Mouse (Mus musculus) brain, embryonic 18.5 days (tissue): ENCODE data around the gene Stim1.
"Not testable (repeated sequence)": the region's sequence is repeated elsewhere in the genome, so short reads cannot be mapped to it uniquely, and the experiment has no call there.

ENCODE experiments used
- DNase-seq: peaks from one replicate; pipeline ENCODE4 v3.0.0-alpha.2; 2012; ENCODE audit warnings: low read depth, low spot score

The Stim1 gene

GRCm38 (mm10) chr7:102249531-102249895 is 18.1 kb upstream of the Stim1 start:
- DNase-seq, result no peak

GRCm38 (mm10) chr7:102249896-102250630 is 17.5 kb upstream of the Stim1 start:
- DNase-seq, result no peak

GRCm38 (mm10) chr7:102250631-102251214 is 16.9 kb upstream of the Stim1 start:
- no peak for DNase-seq

- DNase-seq, result no peak
Observed at GRCm38 (mm10) chr7:102253631-102254030, 14.0 kb upstream of the Stim1 start.

GRCm38 (mm10) chr7:102255954-102256353 is 11.7 kb upstream of the Stim1 start, which contains the start of gene Rhog:
TSS of gene Rhog (minus strand) at chr7:102256054.
- DNase-seq, result no peak

GRCm38 (mm10) chr7:102256636-102257035 is 11.0 kb upstream of the Stim1 start:
- DNase-seq, result no peak

GRCm38 (mm10) chr7:102258189-102258588 is 9.4 kb upstream of the Stim1 start:
- no peak for DNase-seq

- DNase-seq, result no peak
Observed at GRCm38 (mm10) chr7:102258753-102259152, 8.9 kb upstream of the Stim1 start.

- DNase-seq, result no peak
Observed at GRCm38 (mm10) chr7:102259716-102260479, 7.7 kb upstream of the Stim1 start.

GRCm38 (mm10) chr7:102260518-102260917 is 7.1 kb upstream of the Stim1 start:
- DNase-seq, result no peak

- DNase-seq, result no peak
Observed at GRCm38 (mm10) chr7:102263020-102263419, 4.6 kb upstream of the Stim1 start.

- DNase-seq, result not testable (repeated sequence)
Observed at GRCm38 (mm10) chr7:102266021-102266400, 1.6 kb upstream of the Stim1 start.

- DNase-seq, result no peak
Observed at GRCm38 (mm10) chr7:102266401-102267042, 1.1 kb upstream of the Stim1 start.

- peak; percentile 79 for DNase-seq
Observed at GRCm38 (mm10) chr7:102267113-102267579, 460 bp upstream of the Stim1 start.

GRCm38 (mm10) chr7:102268395-102268748 is 766 bp downstream of the Stim1 start:
- DNase-seq, result no peak

- DNase-seq, result no peak
Observed at GRCm38 (mm10) chr7:102272422-102272948, 4.9 kb downstream of the Stim1 start.

- DNase-seq, result no peak
Observed at GRCm38 (mm10) chr7:102281403-102281802, 13.8 kb downstream of the Stim1 start.

GRCm38 (mm10) chr7:102282261-102282660 is 14.7 kb downstream of the Stim1 start:
- no peak for DNase-seq

GRCm38 (mm10) chr7:102289466-102289865 is 21.9 kb downstream of the Stim1 start:
- DNase-seq, result no peak

GRCm38 (mm10) chr7:102292228-102292627 is 24.6 kb downstream of the Stim1 start:
- DNase-seq, result no peak

GRCm38 (mm10) chr7:102293234-102293633 is 25.6 kb downstream of the Stim1 start:
- DNase-seq, result no peak

GRCm38 (mm10) chr7:102300761-102301160 is 33.2 kb downstream of the Stim1 start:
- DNase-seq, result no peak
